ENCODE assay signal across 13 mouse cellular contexts in genomic region chr7:120123776-120124175, GRCm38 (mm10). TPM values are rescaled to one million over a fixed set of nuclear protein-coding genes. Genes with fewer than 3 reads are reported as not detected.
DNase-seq lines count a peak whose midpoint lies in the region.
"Had no signal": no experiment of that assay in that cellular context is flagged by ENCODE, and none has a peak within 500 bp of the region (broad histone marks: within the 10 kb centered on the region; RNA-seq: fewer than 3 reads in every experiment).

No protein-coding gene starts in this region.

- intact Hi-C loops in gastrocnemius, postnatal 14 days (cut with DNase I; ENCODE audit: low total_unique reads), result loop anchor here (2.0 kb wide), 1 partner anchor 81 kb away; no protein-coding TSS in a partner anchor
- intact Hi-C loops in heart, postnatal 25 days (cut with DNase I), result loop anchor here (2.0 kb wide), 2 partner anchors 79 to 203 kb away; partner anchors contain the start of genes Abca14 and Crym

- peak; percentile 64 for DNase-seq in gastrocnemius, adult 18-20 months (ENCODE audit: low spot score)
- DNase-seq in gastrocnemius, postnatal 14 days, result no peak
- peak; percentile 22 for DNase-seq in kidney, postnatal 14 days
- DNase-seq in kidney, postnatal 25 days, result no peak
- DNase-seq in heart, postnatal 25 days (ENCODE audit: low spot score), result peak; percentile 37
- DNase-seq in lung, postnatal 36 days, result peak; percentile 84
- no peak for DNase-seq in thymus, adult 18-20 months
- no peak for DNase-seq in B cell, adult 2 months
- DNase-seq: cerebellum, postnatal 25 days; retina, postnatal 1 day; thymus, postnatal 25 days had no signal

RNA-seq across cellular contexts. Expression of gene Zp2, which starts 21.3 kb away (rescaled TPM):
- under 1 TPM; 0.09 to 0.43 TPM for total RNA-seq in gastrocnemius, adult 18-20 months (2021)
- total RNA-seq in gastrocnemius, postnatal 14 days (2021), result under 1 TPM; 0.51 to 0.84 TPM
- under 1 TPM; 0.34 to 0.49 TPM for total RNA-seq in heart, postnatal 25 days (2021)
- total RNA-seq: hematopoietic stem cell, adult 5-6 weeks had no signal

RNA-seq across cellular contexts. Expression of gene Tmem159, which starts 21.6 kb away (rescaled TPM):
- total RNA-seq in gastrocnemius, adult 18-20 months (2021), result 10 to 100 TPM; 11.4 to 17.4 TPM
- 1 to 10 TPM; 8.1 to 8.2 TPM for total RNA-seq in gastrocnemius, postnatal 14 days (2021)
- total RNA-seq in heart, postnatal 25 days (2021), result 10 to 100 TPM; 19.5 to 23.2 TPM
- total RNA-seq: G1E had no signal

RNA-seq across cellular contexts. Expression of gene Dnah3, which starts 28.7 kb away (rescaled TPM):
- total RNA-seq in gastrocnemius, adult 18-20 months (2021), result under 1 TPM; 0.02 to 0.30 TPM
- total RNA-seq in gastrocnemius, postnatal 14 days (2021), result not detected
- not detected for total RNA-seq in heart, postnatal 25 days (2021)
- total RNA-seq: hematopoietic stem cell, adult 5-6 weeks had no signal

RNA-seq across cellular contexts. Expression of gene Anks4b, which starts 49.9 kb away (rescaled TPM):
- under 1 TPM; 0.09 to 0.11 TPM for total RNA-seq in gastrocnemius, adult 18-20 months (2021)
- total RNA-seq in gastrocnemius, postnatal 14 days (2021), result under 1 TPM in 1 of 2 experiments, not detected in 1; 0.04 TPM
- under 1 TPM in 1 of 2 experiments, not detected in 1; 0.16 TPM for total RNA-seq in heart, postnatal 25 days (2021)
- total RNA-seq: hematopoietic stem cell, adult 5-6 weeks had no signal

Comparison
In these comparisons a context has a peak if more than half of its experiments do, and no peak if none do; other contexts are left out.
1. DNase-seq: peak in gastrocnemius, adult 18-20 months (single experiment), kidney, postnatal 14 days (single experiment), heart, postnatal 25 days (single experiment) and lung, postnatal 36 days (single experiment); none in gastrocnemius, postnatal 14 days (single experiment), kidney, postnatal 25 days (0 of 2), thymus, adult 18-20 months (0 of 2) and B cell, adult 2 months (0 of 2).